Mouse (Mus musculus) spleen, postnatal 10 days (tissue): ENCODE measurements around the gene Hdac8.

Source experiments
- DNase-seq, 2 experiments: peaks; one replicate each; pipeline ENCODE4 v3.0.0; 2021 to 2022; ENCODE audit warnings: low spot score in 2 of 2

Gene Hdac8

DNA sequence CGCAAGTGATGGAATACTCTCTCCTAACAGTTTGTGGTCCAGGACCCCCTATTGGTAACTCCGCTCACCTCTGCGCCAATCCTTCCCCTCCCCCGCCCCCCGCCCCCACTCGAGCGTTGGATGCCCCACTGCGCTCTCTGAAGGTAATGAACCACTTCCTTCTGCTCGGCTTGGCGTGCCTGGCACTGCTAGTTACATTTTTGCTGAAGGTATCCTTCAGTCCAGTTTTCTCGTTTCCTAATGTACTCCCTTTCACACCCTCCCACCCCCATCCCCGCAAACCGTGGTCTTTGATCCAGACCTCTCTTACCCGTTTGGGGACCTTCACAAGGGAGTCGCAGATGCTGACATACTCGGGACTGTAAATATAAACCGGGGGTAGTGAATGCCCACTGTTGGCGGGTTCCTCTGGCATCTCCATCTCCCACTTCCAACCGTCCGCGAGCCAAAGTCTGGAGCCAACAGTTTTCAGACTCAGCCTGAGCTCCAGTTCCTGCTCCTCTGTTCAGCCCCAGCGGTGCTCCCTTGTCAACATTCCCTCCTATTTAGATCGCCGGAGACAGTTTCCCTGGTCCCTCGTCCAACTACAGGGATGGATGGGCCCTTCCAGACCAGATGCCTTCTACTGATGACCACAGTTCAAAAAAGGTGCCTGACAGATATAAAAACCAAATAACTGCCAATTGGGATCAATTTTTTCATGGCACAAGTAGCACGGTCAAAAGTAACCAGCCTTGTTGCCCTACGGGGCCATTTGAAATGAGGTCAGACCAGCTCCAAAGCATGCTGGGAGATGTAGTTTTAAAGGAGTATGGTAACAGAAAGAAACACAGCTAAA, at the start of gene Hdac8:
Gene Hdac8 (minus strand): TSS at position 716 of the 838 bp plus-strand sequence.
- peak; percentile 38 to 51 for DNase-seq

DNA sequence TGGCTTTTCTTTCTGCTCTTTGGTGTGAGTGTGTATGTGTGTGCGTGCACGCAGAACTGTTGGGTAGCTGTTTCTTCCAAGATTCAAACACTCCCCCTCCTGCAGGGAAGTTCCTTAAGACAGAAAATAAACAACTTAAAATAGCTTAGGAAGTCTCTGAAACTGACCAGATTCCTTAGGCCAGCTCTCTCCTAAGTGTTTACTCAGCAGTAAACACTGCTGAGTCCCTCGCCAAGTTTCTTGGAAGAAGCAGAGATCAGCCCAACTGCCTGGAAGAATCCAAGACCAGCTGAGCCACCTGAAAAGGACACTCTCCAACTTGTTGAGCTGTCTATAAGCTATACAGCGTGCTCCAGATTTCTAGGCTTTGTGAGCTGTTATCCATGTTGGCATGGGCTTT, 4.0 kb upstream of the Hdac8 start:
- no peak for DNase-seq

DNA sequence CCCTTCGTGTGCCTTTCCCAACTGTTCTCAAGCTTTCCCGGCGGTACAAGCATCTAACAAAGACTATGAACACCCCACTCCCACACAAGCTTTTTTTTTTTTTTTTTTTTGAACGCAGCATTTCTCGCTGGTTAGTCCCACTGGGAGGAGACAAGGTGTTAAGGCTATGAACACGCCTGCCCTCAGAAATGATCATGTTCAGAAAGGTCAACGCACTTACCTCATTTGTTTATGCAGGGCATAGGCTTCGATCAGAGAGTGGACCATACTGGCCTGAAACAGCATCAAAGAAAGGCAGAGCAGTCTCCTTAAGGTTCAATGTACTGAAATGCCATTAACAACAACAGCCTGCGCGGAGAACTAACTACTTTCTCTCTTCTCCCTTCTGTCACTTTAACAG, 980 bp downstream of the Hdac8 start:
- DNase-seq = peak in 1 of 2 experiments; percentile 8

- peak in 1 of 2 experiments; percentile 33 for DNase-seq
These were observed 11.0 kb downstream of the Hdac8 start for GRCm38 (mm10) chrX:102493992-102494730.

DNA sequence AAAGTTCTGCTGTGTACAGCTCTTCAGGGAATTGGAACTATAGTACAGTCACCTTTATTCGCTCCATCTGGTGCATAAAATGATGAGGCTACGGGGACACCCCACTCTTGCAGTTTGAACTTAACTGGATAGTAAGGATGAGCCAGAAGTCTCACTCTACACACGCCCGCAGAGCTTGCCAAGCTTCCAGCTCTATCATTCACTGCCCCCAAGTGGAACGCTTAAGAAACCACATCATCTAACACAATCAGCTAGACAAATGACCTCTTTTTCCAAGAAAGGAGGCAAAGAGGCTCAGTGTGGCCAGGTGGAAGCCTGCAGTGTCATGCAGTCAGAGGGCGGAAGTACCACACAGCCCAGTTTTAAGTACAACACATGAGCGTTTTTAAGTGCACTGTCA, 19.6 kb downstream of the Hdac8 start:
- no peak for DNase-seq

- DNase-seq = no peak
These were observed 25.5 kb downstream of the Hdac8 start for GRCm38 (mm10) chrX:102479665-102480064.

DNA sequence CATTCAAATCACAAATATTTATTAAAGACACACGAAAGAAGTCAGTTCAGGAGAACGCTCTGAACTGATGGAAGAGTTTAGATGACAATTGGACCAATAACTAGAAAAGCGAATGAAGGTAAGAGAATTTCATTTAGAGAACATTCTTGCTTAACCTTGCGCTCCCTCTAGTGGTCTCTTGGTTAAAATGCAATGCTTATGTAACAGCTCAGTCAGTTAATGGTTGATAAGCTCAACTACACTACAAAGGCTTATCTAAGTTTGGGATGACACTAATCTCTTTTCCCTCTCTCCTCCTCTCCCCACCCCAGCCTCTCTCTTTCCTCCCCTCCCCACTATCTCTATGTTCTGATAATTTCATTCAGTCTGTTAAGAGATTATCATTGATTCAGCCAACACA, 26.2 kb downstream of the Hdac8 start:
- no peak for DNase-seq

- no peak for DNase-seq
These were observed 26.7 kb downstream of the Hdac8 start for GRCm38 (mm10) chrX:102478481-102478880.

DNA sequence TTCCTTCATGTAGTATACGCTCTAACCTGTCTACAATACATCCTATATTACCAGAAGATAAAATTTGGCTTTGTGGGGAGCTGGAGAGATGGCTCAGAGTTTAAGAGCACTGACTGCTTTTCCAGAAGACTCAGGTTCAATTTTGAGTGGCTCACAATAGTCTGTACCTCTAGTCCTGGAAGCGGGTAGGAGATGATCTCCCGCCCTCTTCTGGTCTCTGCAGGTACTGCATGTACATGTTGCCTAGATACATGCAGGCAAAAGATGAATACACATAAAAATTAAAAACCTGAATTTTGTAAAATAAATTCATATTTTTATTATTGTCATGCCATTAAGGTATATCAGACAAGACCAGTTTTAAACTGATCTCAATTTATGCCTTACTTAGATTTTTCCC, 28.4 kb downstream of the Hdac8 start:
- peak; percentile 36 to 71 for DNase-seq

DNA sequence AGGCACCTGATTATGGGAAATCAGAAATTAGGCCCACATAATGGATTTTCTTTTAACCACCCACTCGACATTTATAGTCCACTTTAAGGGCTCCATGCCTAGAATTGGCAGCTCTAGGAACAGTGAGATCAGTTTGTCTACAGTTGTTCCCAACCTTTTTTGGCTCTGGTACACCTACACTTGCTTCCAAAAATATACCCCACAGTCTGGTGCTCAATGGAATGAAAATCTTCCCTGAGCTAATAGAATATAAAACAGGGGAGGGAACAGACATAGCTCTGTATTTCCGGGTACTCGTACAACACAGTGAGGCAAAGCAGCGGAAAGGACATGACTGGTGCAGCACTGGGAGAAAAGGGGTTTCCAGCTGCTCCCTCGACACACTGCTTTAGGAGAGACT, 29.6 kb downstream of the Hdac8 start:
- no peak for DNase-seq

DNA sequence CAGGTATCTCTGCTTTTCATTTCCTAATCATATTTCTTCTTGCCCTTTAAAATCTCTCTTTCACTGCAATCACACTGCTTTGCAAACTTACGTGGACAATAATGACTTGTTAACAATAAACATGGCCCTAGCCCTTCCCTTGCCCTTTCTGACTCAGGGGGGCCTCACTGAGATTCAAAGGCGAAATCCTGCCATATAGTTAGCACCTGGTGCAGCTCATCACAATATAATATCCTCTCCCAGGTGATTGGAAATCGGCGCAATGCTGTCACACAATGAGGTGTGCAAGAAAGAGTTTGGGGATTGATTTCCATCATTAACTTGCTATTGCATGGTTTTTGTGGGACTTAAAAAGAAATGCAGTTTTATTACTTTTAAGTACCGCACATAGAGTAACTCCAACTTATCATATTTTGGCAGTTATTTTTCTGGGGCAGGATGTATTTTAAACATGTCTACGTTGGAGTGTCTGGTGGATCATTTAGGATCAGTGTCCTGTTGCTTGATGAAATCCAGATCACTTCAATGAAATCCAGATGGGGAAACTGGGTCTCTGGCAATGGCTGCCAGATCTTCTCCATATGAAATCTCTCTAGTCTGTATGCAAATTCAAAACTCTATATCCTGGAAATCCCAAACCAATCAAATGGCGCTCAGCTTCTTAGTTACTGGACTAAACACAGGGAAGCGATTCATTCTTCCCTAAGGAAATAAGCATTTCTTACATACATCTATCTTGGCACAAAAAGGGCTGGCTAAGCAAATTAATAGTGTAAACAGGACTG, 86.6 kb downstream of the Hdac8 start:
- no peak for DNase-seq

GRCm38 (mm10) chrX:102416972-102417371, 88.2 kb downstream of the Hdac8 start:
- no peak for DNase-seq

DNA sequence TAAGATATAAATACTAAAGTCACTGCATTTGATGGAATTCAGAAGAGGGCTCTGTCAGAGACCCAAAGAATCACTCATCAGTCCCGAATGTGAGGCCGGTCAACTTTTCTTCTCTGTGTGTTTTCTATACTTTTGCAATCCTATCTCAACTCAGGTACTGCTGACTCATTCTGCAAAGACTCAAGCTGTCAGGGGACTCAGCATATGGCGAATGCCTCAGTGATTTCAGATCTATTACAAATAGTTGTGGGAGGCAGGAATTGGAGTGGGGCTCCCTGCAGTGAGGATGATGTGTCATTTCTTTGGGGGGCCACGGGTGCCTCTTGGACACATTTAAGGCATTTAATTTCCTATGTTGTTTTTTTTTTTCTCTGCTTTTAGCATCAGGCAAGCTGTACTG, 88.8 kb downstream of the Hdac8 start:
- no peak for DNase-seq

GRCm38 (mm10) chrX:102384765-102385164, 120.4 kb downstream of the Hdac8 start:
- DNase-seq = no peak

- DNase-seq = no peak
These were observed 122.0 kb downstream of the Hdac8 start for GRCm38 (mm10) chrX:102383151-102383550.

- no peak for DNase-seq
These were observed 138.6 kb downstream of the Hdac8 start for GRCm38 (mm10) chrX:102366510-102366909.

- no peak for DNase-seq
These were observed 142.9 kb downstream of the Hdac8 start for GRCm38 (mm10) chrX:102362244-102362643.

DNA sequence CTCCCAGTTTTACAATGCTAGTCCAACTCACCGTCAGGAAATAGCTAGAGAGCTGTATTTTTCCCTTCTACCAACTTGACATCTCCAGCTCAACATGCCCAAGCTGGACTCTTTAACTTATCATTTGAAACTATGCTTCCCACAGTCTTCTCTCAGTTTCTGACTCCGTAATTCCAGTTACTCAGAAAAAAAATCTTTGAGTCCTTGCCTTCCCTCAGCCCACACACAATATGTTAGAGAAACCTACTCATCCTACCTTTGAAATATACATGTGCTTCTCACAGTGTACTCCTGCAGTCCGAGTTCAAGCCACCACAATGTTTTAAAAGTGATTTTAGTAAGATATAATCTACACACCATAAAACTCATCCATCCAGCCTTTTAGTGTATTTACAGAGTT, 151.7 kb downstream of the Hdac8 start:
- DNase-seq = no peak

- DNase-seq = no peak
These were observed 155.1 kb downstream of the Hdac8 start for GRCm38 (mm10) chrX:102349843-102350731.

- no peak for DNase-seq
These were observed 156.2 kb downstream of the Hdac8 start for GRCm38 (mm10) chrX:102348886-102349486.

DNA sequence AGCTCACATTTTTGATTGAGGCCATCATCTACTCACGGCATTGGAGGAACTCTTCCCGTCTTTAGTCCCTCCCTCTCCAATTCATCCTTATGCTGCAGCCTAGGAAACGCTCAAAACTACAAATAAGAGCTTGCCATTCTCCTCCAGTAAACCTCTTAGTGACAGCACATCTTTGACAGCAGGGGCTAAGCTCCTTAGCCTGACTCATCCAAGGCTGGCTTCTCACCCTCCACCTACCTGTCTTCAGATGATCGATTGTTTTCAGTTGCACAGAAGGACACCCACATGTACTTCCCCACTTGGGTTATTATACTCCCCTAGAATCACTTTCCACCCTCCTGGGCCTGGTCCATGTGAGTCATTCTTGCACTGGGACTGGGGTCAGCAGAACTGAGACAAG, 163.5 kb downstream of the Hdac8 start:
- DNase-seq = no peak
